Mouse (Mus musculus) frontal cortex, postnatal 36 days (tissue): ENCODE measurements around the gene Cyp2d22.
"Not testable (repeated sequence)": the region's sequence is repeated elsewhere in the genome, so short reads cannot be mapped to it uniquely, and the experiment has no call there.

Experiments
- DNase-seq, 2 experiments: peaks; one replicate each; pipeline ENCODE4 v3.0.0; 2022; ENCODE audit warnings: low spot score in 2 of 2

Cyp2d22 gene

GRCm38 (mm10) chr15:82379871-82380713 is at the start of gene Cyp2d22:
TSS of gene Cyp2d22 (minus strand) at chr15:82380260.
- DNase-seq, result peak in 1 of 2 experiments; percentile 15

- no peak for DNase-seq
Measured at GRCm38 (mm10) chr15:82423471-82423870, 43.4 kb upstream of the Cyp2d22 start.

- DNase-seq, result no peak
Measured at GRCm38 (mm10) chr15:82422935-82423334, 42.9 kb upstream of the Cyp2d22 start.

GRCm38 (mm10) chr15:82418616-82419015 is 38.6 kb upstream of the Cyp2d22 start:
- no peak for DNase-seq

GRCm38 (mm10) chr15:82416797-82417789 is 37.0 kb upstream of the Cyp2d22 start:
- peak; percentile 72 to 85 for DNase-seq

- no peak for DNase-seq
Measured at GRCm38 (mm10) chr15:82407536-82407935, 27.5 kb upstream of the Cyp2d22 start.

GRCm38 (mm10) chr15:82406981-82407380 is 26.9 kb upstream of the Cyp2d22 start, which contains the start of gene Cyp2d10:
TSS of gene Cyp2d10 (minus strand) at chr15:82407195.
- no peak for DNase-seq

- DNase-seq, result no peak
Measured at GRCm38 (mm10) chr15:82404163-82404562, 24.1 kb upstream of the Cyp2d22 start.

GRCm38 (mm10) chr15:82403606-82404005 is 23.5 kb upstream of the Cyp2d22 start:
- DNase-seq, result no peak

- no peak for DNase-seq
Measured at GRCm38 (mm10) chr15:82402741-82403140, 22.7 kb upstream of the Cyp2d22 start.

GRCm38 (mm10) chr15:82402106-82402505 is 22.0 kb upstream of the Cyp2d22 start:
- no peak for DNase-seq

- no peak for DNase-seq
Measured at GRCm38 (mm10) chr15:82401516-82401915, 21.5 kb upstream of the Cyp2d22 start.

- DNase-seq, result not testable (repeated sequence)
Measured at GRCm38 (mm10) chr15:82395955-82396354, 15.9 kb upstream of the Cyp2d22 start.

GRCm38 (mm10) chr15:82393922-82394321 is 13.9 kb upstream of the Cyp2d22 start, which contains the start of gene Cyp2d11:
TSS of gene Cyp2d11 (minus strand) at chr15:82394022.
- DNase-seq, result not testable (repeated sequence)

GRCm38 (mm10) chr15:82389916-82390315 is 9.9 kb upstream of the Cyp2d22 start:
- not testable (repeated sequence) for DNase-seq

GRCm38 (mm10) chr15:82385729-82386128 is 5.7 kb upstream of the Cyp2d22 start:
- DNase-seq, result no peak

- DNase-seq, result no peak
Measured at GRCm38 (mm10) chr15:82382441-82382840, 2.4 kb upstream of the Cyp2d22 start.

- no peak for DNase-seq
Measured at GRCm38 (mm10) chr15:82380714-82381062, 628 bp upstream of the Cyp2d22 start.

GRCm38 (mm10) chr15:82379511-82379870 is 569 bp downstream of the Cyp2d22 start:
- no peak for DNase-seq

GRCm38 (mm10) chr15:82378261-82379180 is 1.5 kb downstream of the Cyp2d22 start:
- peak in 1 of 2 experiments; percentile 13 for DNase-seq

- no peak for DNase-seq
Measured at GRCm38 (mm10) chr15:82377701-82378100, 2.4 kb downstream of the Cyp2d22 start.
